Mouse (Mus musculus): Measurements from ENCODE around the gene Serpinb8.

Serpinb8 gene

DNA sequence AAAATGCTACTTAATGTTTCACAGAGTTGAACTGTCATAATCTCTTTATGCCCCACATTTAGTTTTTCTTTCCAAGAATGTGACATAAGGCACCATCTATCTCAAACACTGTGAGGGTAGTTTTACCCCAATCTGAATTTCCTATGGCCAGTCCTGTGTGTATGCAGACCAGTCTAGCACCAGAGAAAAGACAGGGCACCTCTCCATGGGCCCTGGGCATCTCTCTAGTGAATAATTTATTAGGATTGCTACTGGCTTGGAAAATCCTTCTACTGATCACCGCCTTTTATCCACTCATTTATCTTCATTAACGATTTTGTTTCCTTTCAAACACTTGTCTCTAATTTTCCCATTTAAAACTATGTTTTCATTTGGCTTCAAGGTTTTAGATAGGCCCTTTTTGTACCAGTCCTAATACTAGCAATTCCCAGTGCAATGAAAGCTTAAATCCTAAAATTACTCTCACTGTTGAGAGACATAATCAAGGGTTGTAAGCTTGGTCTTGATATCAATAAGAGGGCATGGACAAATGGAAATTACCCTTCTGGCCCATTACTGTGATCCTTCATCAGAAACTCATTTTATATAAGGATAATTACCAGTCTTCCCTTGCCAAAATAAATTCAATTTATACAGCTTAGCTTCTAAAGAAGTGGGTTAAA, 52.8 kb downstream of the Serpinb8 start:
- no peak for DNase-seq (ENCODE audit: low read depth, low spot score)

DNA sequence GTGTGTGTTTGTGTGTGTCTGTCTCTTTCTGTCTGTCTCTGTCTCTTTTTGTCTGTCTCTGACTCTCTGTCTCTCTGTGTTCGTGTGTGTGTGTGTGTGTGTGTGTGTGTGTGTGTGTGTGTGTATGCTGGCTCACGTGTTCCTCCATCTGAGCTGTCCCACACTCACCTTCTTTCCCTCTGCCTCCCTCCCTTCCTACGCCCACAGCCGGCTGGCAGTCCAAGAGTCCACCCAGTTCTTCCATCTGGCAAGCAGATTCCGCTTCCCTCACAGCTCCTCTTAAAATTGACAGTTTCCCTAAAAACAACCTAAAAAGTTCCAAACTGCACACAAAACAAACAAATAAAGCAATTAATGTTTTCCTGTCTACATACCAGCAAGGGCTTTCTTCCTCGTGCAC, 55.3 kb downstream of the Serpinb8 start:
- no peak for DNase-seq (ENCODE audit: low read depth, low spot score)

DNA sequence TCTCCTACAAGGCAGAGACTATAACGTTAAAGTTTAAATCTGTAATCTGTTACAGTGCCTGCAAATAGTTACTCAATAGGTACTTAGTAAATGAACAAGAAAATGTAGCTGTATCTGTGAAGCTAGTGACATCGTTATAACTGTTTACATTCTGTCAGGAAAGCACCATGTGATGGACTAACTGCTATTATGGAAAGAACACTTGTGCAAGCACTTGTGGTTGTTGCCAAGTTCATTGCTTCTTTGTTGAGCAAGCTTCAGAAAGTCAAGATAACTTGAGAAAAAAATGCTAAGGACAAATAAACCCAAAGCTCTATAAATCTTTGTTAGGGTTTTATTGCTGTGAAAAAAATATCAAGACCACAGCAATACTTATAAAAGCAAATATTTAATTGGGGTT, 67.9 kb downstream of the Serpinb8 start:
- no peak for DNase-seq (ENCODE audit: low read depth, low spot score)
